Mouse (Mus musculus) hindbrain, embryonic 13.5 days (tissue): ENCODE data around the gene Lamb3. TPM values are rescaled to one million over a fixed set of nuclear protein-coding genes. Genes with fewer than 3 reads are reported as not detected.

Experiments
- ATAC-seq: fragments of 200-750 bp; cut with Nextera tagmentation; 2 replicates; pipeline ENCODE4 v1.8.0; 2017; ENCODE audit warnings: moderate TSS enrichment; ENCODE audit not compliant: low FRiP score
- H3K27ac ChIP-seq: fragments of 300-500 bp; sonication (generic); 2 replicates; pipeline ENCODE4 v1.5.1; 2015; ENCODE audit warnings: inconsistent platforms, mild to moderate bottlenecking, moderate library complexity
- H3K27me3 ChIP-seq: fragments of 300-500 bp; sonication (generic); 2 replicates; pipeline ENCODE4 v1.6.1; 2015; ENCODE audit warnings: mild to moderate bottlenecking, inconsistent platforms
- H3K36me3 ChIP-seq: fragments of 300-500 bp; sonication (generic); 2 replicates; pipeline ENCODE4 v1.6.1; 2015; ENCODE audit warnings: mild to moderate bottlenecking, inconsistent platforms
- H3K4me1 ChIP-seq: fragments of 300-500 bp; sonication (generic); replicated peaks from 2 replicates; pipeline ENCODE4 v1.6.1; 2015; ENCODE audit warnings: inconsistent platforms
- H3K4me2 ChIP-seq: fragments of 300-500 bp; sonication (generic); 2 replicates; pipeline ENCODE4 v1.6.1; 2015; ENCODE audit warnings: inconsistent platforms, mild to moderate bottlenecking, moderate library complexity
- H3K4me3 ChIP-seq: fragments of 300-500 bp; sonication (generic); 2 replicates; pipeline ENCODE4 v1.5.1; 2015; ENCODE audit warnings: mild to moderate bottlenecking, inconsistent platforms
- H3K9ac ChIP-seq: fragments of 300-500 bp; sonication (generic); 2 replicates; pipeline ENCODE4 v1.6.1; 2015; ENCODE audit warnings: mild to moderate bottlenecking, inconsistent platforms
- H3K9me3 ChIP-seq: fragments of 300-500 bp; sonication (generic); 2 replicates; pipeline ENCODE4 v1.6.1; 2016; ENCODE audit warnings: inconsistent platforms
- WGBS: fragments of 180-500 bp; shearing (Covaris S2); methylation state at CpG from one replicate; pipeline ENCODE4 v1.1.7; 2015; 5-methylcytosine and 5-hydroxymethylcytosine counted together
- polyA plus RNA-seq: library from polyadenylated mRNA; unstranded; fragments of >200 nt; fragmentation: Nextera tagmentation; extraction: Ambion mirVana; gene quantifications from 2 replicates; pipeline ENCODE4 v1.2.1, GENCODE M21; 2015

The Lamb3 gene
- polyA plus RNA-seq, 1 experiment from 2014 or later = 0.73 TPM

DNA sequence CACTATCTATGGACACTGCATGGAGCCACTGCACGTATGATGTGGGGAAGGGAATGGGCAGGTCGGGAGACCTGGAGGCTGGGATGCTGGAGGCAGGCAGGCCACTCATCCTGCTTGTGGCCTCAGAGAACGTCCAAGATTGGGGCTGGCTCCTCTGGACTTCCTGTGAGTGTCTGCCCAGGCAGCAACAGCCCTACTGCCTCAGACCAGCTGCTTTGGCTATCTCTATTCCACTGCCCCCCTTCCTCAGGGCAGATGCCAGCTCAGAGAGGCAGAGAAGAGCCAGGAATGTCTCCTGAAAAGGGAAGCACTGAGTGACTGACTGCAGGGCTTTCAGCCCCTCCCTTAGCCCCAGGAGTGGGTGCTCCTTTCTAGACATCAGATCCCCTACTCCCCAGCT lies 139.4 kb downstream of the Lamb3 start:
- Histone ChIP-seq H3K36me3 (peaks cover 58% of the 10 kb centered on the region), H3K27me3 (no peaks in the 10 kb centered on the region), H3K4me3 (no peak overlapping the region), H3K27ac (no peak overlapping the region), H3K4me2 (no peak overlapping the region), H3K4me1 (no peaks in the 10 kb centered on the region), H3K9ac (no peak overlapping the region), H3K9me3 (no peaks in the 10 kb centered on the region)
- ATAC-seq = no peak
- WGBS = 78% methylated on average over 3 of the region's 3 CpGs

DNA sequence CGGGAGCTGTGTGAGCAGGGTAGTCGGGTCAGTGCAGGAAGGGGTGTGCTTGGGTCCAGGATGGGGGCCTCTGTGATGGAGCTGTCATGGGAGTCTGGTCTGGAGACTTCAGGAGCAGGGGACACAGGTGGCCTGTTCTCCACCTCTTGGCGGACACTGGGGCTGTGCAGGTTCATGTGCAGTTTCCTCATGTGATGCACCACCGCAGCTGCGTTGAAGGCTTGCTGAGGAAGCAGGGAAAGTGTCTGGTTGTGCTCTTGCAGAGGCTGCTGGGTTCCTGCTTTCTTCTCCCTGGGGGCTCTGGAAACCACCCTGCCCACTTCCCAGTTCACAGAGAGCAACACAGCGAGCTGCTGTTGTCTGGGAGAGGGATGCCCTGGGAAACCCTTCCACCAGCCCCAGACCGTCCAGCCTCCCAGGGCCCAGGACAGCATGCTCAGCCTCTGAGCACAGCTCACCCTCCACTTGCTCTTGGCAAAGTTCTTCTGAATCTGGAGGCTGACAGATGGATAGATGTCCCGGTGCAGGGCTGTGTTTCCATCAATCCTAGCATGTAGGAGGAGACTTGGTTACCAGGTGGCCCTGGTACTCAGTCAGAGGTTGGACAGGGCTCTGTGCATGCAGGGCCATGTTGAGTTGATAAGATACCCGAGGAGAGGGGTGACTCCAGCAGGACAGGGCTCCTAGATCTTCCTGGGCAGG lies 140.9 kb downstream of the Lamb3 start:
- H3K27ac ChIP-seq = no peak overlapping the region
- ATAC-seq = no peak
- peaks cover 73% of the 10 kb centered on the region for H3K36me3 ChIP-seq
- no peak overlapping the region for H3K9ac ChIP-seq
- no peaks in the 10 kb centered on the region for H3K27me3 ChIP-seq
- 83% methylated on average over 9 of the region's 9 CpGs for WGBS
- no peak overlapping the region for H3K4me2 ChIP-seq
- H3K4me3 ChIP-seq = no peak overlapping the region
- no peaks in the 10 kb centered on the region for H3K9me3 ChIP-seq
- no peaks in the 10 kb centered on the region for H3K4me1 ChIP-seq

DNA sequence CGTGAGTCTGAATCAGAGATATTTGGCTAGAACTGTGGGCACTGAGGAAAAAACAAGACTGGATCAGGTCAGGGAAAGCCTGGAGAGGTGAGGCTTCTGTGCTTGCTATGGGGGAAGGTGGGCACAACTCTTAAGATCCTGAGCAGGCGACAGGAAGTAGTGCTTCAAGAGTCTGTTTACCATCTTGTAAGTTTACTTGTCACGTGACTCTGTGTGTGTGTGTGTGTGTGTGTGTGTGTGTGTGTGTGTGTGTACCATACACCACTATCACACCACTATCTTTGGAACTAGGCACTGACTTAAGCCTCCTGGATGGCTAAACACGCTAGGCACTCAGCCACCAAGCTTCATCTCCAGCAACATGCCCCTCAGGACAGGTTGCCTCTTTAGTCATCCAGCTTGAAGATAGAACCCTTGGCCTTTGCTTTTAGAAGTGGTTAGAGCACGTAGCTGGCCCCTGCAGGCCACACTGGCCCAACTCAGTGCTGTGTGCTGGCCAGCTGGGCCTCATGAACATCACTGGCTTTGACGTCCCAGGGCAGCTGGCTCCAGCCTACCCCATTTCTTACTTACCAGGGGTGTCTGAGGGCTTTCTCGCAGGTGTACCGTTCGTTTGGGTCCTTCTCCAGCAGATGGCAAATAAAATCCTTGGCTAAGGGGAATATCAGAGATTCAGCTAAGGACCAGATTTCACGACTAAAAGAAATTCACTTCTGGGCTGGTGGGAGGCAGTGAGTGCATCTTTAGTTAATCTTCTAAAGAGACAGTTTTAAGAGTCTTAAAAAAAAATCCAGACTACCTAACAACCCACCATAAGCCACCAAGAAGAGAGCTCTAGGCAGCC lies 142.4 kb downstream of the Lamb3 start:
- Histone ChIP-seq H3K4me1 (no peaks in the 10 kb centered on the region), H3K4me3 (no peak overlapping the region), H3K27ac (no peak overlapping the region), H3K27me3 (no peaks in the 10 kb centered on the region), H3K4me2 (no peak overlapping the region), H3K36me3 (peaks cover 87% of the 10 kb centered on the region), H3K9me3 (no peaks in the 10 kb centered on the region), H3K9ac (no peak overlapping the region)
- ATAC-seq = no peak
- 90% methylated on average over 10 of the region's 10 CpGs for WGBS

DNA sequence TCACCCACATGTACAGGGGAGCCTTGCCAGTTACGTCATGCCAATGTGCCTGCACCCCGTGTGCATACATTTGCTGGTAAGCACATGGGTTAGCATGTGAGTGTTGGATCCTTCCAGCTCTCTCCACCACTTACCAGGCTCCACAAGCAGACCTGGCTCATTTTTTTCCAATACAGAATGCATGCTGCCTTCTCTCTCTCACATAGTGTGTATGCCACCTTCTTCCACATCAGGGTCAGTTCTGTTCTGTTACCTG lies 143.0 kb downstream of the Lamb3 start:
- ATAC-seq = no peak
- 95% methylated on average over 2 of the region's 2 CpGs for WGBS
- no peak overlapping the region for H3K27ac ChIP-seq
- H3K36me3 ChIP-seq = peaks cover 90% of the 10 kb centered on the region
- H3K9ac ChIP-seq = no peak overlapping the region
- no peaks in the 10 kb centered on the region for H3K9me3 ChIP-seq
- H3K4me3 ChIP-seq = no peak overlapping the region
- H3K4me2 ChIP-seq = no peak overlapping the region
- no peaks in the 10 kb centered on the region for H3K4me1 ChIP-seq
- H3K27me3 ChIP-seq = no peaks in the 10 kb centered on the region

DNA sequence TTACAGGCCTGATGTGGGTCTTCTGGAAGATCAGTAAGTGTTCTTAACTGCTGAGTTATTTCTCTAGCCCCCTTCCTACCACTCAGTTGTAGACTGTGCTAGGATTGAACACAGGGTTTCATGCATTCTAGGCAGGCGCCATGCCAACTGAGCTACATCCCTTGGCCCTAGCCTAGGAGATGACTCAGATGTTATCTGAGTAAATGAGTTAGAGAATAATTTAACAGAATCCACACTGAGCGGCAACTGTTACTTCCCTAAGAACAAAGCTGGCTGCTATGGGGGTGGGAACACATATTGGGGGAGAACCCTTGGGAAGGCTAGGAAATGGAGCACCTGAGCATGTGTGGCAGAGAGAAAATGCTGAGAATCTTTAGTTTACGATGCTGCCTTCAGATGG lies 144.1 kb downstream of the Lamb3 start:
- Histone ChIP-seq H3K9ac (no peak overlapping the region), H3K4me3 (no peak overlapping the region), H3K4me1 (no peaks in the 10 kb centered on the region), H3K27me3 (no peaks in the 10 kb centered on the region), H3K9me3 (no peaks in the 10 kb centered on the region), H3K4me2 (no peak overlapping the region), H3K27ac (no peak overlapping the region), H3K36me3 (peaks cover 90% of the 10 kb centered on the region)
- WGBS = 79% methylated on average over 3 of the region's 3 CpGs
- ATAC-seq = no peak

DNA sequence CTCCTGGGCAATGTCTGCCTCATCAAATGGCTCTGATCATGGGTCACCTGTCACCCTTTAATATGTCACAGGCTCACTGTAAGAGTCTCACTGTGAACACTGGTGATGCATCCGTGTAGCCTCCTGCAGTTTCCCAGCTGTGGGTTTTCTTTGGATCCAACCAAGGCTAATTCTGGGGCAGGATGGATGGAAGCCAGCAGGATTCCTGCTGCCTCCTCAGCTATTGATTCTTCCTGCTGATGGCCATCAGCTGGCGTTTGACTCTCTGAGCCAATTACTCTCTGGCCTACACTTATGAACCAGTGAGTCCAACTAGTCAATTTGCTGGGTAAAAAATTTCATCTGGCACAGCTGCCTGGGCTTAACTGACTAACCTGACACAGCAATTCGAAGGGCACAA lies 151.7 kb downstream of the Lamb3 start:
- WGBS = 75% methylated on average over 3 of the region's 3 CpGs
- Histone ChIP-seq H3K4me1 (0 out of 2 replicates have a peak, but pooled peaks cover 16% of the 10 kb centered on the region), H3K9ac (no peak overlapping the region), H3K36me3 (peaks cover 60% of the 10 kb centered on the region), H3K9me3 (no peaks in the 10 kb centered on the region), H3K27ac (no peak overlapping the region), H3K27me3 (no peaks in the 10 kb centered on the region), H3K4me3 (no peak overlapping the region), H3K4me2 (no peak overlapping the region)
- no peak for ATAC-seq

DNA sequence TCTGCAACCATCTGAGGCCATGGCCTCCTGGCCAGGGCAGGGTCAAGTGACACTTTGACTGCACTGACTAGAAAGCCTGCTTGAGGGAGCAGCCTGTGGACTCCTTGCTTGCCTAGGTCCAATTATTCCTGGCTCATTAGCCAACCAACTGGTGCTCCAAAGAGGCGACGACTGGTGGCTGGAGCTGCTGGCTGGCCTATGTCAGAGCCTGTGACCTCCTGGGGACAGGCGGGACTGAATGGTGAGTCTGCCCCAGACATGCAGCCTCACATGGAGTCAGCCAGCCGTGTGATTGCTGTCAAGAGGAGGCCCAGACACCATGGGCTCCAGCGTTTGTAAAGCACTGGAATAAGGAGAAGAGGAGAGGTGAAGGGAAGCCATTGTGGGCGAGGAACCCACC lies 153.7 kb downstream of the Lamb3 start:
- Histone ChIP-seq H3K36me3 (peaks cover 49% of the 10 kb centered on the region), H3K27me3 (no peaks in the 10 kb centered on the region), H3K4me1 (0 out of 2 replicates have a peak, but pooled peaks cover 16% of the 10 kb centered on the region), H3K9me3 (no peaks in the 10 kb centered on the region), H3K27ac (no peak overlapping the region), H3K9ac (no peak overlapping the region), H3K4me2 (no peak overlapping the region), H3K4me3 (no peak overlapping the region)
- no peak for ATAC-seq
- WGBS = 18% methylated on average over 6 of the region's 6 CpGs

DNA sequence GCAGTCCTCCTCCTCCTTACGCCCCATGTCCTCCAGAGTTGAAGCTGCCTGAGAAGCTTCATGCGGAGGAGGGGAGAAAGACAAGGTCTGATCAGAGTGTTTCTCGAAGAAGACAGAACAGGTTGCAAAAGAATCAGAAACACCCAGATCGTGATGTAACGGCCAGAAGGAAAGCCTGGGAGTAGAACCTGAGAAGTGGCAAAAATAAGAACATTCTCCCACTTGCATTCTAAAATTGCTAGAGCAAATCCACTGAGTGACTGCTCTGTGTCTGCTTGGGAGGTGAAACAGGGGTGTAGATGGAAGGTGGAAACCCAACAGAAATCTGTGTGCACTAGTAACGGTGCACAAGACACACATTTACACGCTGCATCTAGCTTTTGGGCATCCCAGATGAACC lies 154.6 kb downstream of the Lamb3 start:
- no peak for ATAC-seq
- 90% methylated on average over 7 of the region's 7 CpGs for WGBS
- H3K27me3 ChIP-seq = no peaks in the 10 kb centered on the region

DNA sequence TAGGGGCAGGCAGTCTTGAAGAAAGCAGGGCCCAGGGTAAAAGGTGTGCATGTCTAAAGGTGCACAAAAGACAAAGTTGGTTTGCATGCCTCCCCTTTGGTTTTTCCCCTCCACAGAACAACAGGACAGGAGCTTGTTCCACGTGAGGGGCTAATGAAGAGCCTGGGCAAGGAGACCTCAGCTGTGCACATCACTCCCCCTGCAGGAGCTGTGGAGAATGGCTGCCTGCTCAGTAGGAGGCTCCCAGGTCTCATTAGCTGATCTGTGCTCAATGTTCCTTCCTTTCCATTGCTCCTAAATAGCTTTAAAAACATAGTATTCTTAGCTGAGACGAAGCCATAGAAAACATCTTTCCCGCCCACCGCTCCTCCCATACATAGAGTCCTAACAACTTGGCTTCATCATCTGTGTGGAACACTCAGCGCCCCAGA lies 156.3 kb downstream of the Lamb3 start:
- ATAC-seq = no peak
- Histone ChIP-seq H3K4me2 (no peak overlapping the region), H3K27me3 (no peaks in the 10 kb centered on the region), H3K27ac (no peak overlapping the region), H3K36me3 (peaks cover 36% of the 10 kb centered on the region), H3K4me3 (no peak overlapping the region), H3K4me1 (peaks cover 35% of the 10 kb centered on the region), H3K9me3 (no peaks in the 10 kb centered on the region), H3K9ac (no peak overlapping the region)
- 72% methylated on average over 5 of the region's 5 CpGs for WGBS

More for the DNA sequence above, 154.6 kb downstream of the Lamb3 start:
- no peak overlapping the region for H3K27ac ChIP-seq
- peaks cover 46% of the 10 kb centered on the region for H3K36me3 ChIP-seq
- H3K9me3 ChIP-seq = no peaks in the 10 kb centered on the region
- H3K4me1 ChIP-seq = peaks cover 18% of the 10 kb centered on the region
- no peak overlapping the region for H3K4me2 ChIP-seq
- no peak overlapping the region for H3K9ac ChIP-seq
- H3K4me3 ChIP-seq = no peak overlapping the region

DNA sequence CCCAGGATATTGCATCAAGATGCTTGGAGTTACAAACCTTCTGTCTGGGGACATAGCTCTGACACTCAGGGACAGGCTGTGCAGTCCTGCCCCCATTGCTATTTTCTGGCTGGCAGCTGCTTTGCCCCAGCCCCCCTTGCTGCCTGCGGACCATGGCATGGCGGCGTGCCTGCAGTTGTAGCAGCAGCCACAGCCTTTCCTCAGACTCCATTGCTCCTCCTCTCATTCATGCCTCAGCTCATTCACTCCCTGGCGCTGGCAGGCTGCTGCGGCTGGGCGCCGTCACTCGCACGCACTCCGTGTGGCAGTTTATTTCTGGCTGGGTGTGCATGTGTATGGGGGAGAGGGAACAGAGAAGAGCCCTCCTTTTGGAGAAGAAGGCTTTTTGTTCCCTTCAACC lies 160.6 kb downstream of the Lamb3 start:
- peak overlapping the region; percentile 72 for H3K27ac ChIP-seq
- peak overlapping the region; percentile 89 for H3K4me2 ChIP-seq
- H3K27me3 ChIP-seq = no peaks in the 10 kb centered on the region
- H3K4me3 ChIP-seq = peak overlapping the region; percentile 62
- peaks cover 44% of the 10 kb centered on the region for H3K4me1 ChIP-seq
- WGBS = 18% methylated on average over 10 of the region's 10 CpGs
- H3K36me3 ChIP-seq = 0 out of 2 replicates have a peak, but pooled peaks cover 4% of the 10 kb centered on the region
- ATAC-seq = peak; percentile 50
- H3K9ac ChIP-seq = peak overlapping the region; percentile 84
- H3K9me3 ChIP-seq = no peaks in the 10 kb centered on the region

DNA sequence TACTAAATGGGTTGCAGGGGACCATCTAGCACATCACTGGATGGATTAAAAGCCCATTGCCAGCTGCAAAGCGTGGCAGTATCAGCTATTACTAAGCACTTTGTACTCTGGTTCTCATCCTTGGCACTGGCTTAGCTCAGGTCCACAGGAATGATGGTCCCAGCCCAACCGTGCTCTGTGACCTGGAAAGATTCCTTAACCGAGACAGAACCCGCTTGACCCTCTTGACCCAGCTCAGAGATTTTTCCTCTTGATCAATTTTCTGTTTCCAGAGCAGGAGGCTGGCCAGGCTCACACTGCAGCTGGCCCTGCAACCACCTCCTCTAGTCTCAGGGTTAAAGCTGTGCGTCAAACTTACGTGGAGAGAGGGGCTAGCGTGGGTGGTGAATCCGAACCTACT lies 161.6 kb downstream of the Lamb3 start:
- Histone ChIP-seq H3K4me1 (peaks cover 39% of the 10 kb centered on the region), H3K4me2 (peak overlapping the region; percentile 89), H3K9ac (peak overlapping the region; percentile 84), H3K4me3 (peak overlapping the region; percentile 62), H3K36me3 (0 out of 2 replicates have a peak, but pooled peaks cover 4% of the 10 kb centered on the region), H3K9me3 (no peaks in the 10 kb centered on the region), H3K27me3 (no peaks in the 10 kb centered on the region), H3K27ac (peak overlapping the region; percentile 60; the same call in 1 of the 2 replicates)
- 41% methylated on average over 8 of the region's 8 CpGs for WGBS
- no peak for ATAC-seq

DNA sequence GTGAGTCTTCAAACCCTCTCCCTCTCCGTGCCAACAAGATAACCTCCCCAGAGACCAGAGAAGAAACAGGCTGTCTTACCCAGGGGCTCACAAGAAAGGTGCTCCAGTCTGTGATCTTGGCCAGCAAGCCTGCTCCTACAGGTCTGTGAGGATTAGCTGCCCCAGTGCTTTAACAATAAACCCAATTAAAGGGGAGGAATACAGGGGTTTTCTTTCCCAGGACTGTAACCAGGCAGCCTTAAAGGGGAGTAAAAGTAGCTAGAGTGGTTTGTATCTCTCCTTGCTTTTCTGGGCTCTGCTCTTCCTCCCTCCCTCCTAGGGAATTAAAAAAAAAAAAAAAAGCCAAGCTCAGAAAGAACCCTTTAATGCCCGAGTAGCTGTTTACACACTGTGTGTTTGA lies 162.6 kb downstream of the Lamb3 start, which contains the start of gene Camk1g:
Camk1g (minus strand) TSS at position 203 of the 400 bp plus-strand sequence.
- WGBS = 2% methylated on average over 2 of the region's 2 CpGs
- H3K4me1 ChIP-seq = peaks cover 38% of the 10 kb centered on the region
- peak within 1 kb of the TSS; percentile 89 for H3K4me2 ChIP-seq
- H3K4me3 ChIP-seq = peak within 1 kb of the TSS; percentile 62
- H3K27ac ChIP-seq = peak within 1 kb of the TSS; percentile 60
- 0 out of 2 replicates have a peak, but pooled peaks cover 4% of the 10 kb centered on the region for H3K36me3 ChIP-seq
- no peaks in the 10 kb centered on the region for H3K27me3 ChIP-seq
- peak within 1 kb of the TSS; percentile 84 for H3K9ac ChIP-seq
- peak; percentile 90 for ATAC-seq
- no peaks in the 10 kb centered on the region for H3K9me3 ChIP-seq
